Mouse (Mus musculus) hindbrain, embryonic 11.5 days (tissue): ENCODE measurements at regions not wholly inside any gene's neighbourhood (a gene's known extent, or its start where the extent isn't known, plus 50 kb on each side); places are given as distances from the start of the nearest gene placed in this dataset.

Experiments used
- ATAC-seq: fragments of 200-750 bp; cut with Nextera tagmentation; 2 replicates; pipeline ENCODE4 v1.8.0; 2017; ENCODE audit warnings: mild to moderate bottlenecking, moderate TSS enrichment, moderate library complexity; ENCODE audit not compliant: low FRiP score
- DNase-seq: peaks from one replicate; pipeline ENCODE4 v3.0.0-alpha.2; 2015; ENCODE audit warnings: low spot score
- H3K27ac ChIP-seq: fragments of 300-500 bp; sonication (generic); 2 replicates; pipeline ENCODE4 v1.5.1; 2014; ENCODE audit warnings: mild to moderate bottlenecking, low read depth, low read length
- H3K27me3 ChIP-seq: fragments of 300-500 bp; sonication (generic); 2 replicates; pipeline ENCODE4 v1.6.1; 2014; ENCODE audit warnings: mild to moderate bottlenecking, low read length, moderate library complexity, mixed read lengths; ENCODE audit not compliant: control insufficient read depth, insufficient read depth
- H3K36me3 ChIP-seq: fragments of 300-500 bp; sonication (generic); 2 replicates; pipeline ENCODE4 v1.6.1; 2014; ENCODE audit warnings: mild to moderate bottlenecking, low read length, moderate library complexity, mixed read lengths; ENCODE audit not compliant: control insufficient read depth, insufficient read depth
- H3K4me1 ChIP-seq: fragments of 300-500 bp; sonication (generic); replicated peaks from 2 replicates; pipeline ENCODE4 v1.6.1; 2014; ENCODE audit warnings: low read length, mixed read lengths; ENCODE audit not compliant: control insufficient read depth, insufficient read depth
- H3K4me2 ChIP-seq: fragments of 300-500 bp; sonication (generic); replicated peaks from 2 replicates; pipeline ENCODE4 v1.6.1; 2014; ENCODE audit warnings: mild to moderate bottlenecking, low read depth, low read length
- H3K4me3 ChIP-seq: fragments of 300-500 bp; sonication (generic); 2 replicates; pipeline ENCODE4 v1.5.1; 2014; ENCODE audit warnings: low read depth, low read length
- H3K9ac ChIP-seq: fragments of 300-500 bp; sonication (generic); 2 replicates; pipeline ENCODE4 v1.6.1; 2014; ENCODE audit warnings: low read depth, low read length
- H3K9me3 ChIP-seq: fragments of 300-500 bp; sonication (generic); 2 replicates; pipeline ENCODE4 v1.6.1; 2016; ENCODE audit warnings: low read length; ENCODE audit not compliant: control insufficient read depth
- WGBS: fragments of 180-500 bp; shearing (Covaris S2); extraction: QIAGEN DNeasy Blood & Tissue Kit; methylation state at CpG from one replicate; pipeline ENCODE4 v1.1.7; 2014; 5-methylcytosine and 5-hydroxymethylcytosine counted together

DNA sequence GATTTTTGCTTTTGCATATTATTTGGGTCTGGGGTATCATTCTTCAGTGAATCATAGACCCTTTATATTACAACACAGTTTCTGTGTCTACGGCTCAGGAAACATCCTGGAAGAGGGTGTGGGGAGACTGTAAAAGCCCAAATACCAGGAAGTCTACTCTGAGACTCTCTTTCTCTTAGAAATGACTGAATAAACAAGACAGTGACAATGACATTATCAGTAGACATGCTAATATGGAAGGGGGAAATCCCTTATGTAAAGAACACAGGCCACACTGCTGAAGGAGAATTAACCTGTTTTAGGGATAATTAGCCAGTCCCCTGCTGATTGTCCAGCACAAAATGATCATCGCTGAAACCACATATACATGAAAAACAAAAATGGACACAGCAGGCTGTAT is 88.5 kb upstream of the Rgs1 start:
- no peaks in the 10 kb centered on the region for H3K4me1 ChIP-seq
- WGBS = 94% methylated on average over 2 of the region's 2 CpGs
- ATAC-seq (no peak), DNase-seq (no peak)
- no peak overlapping the region for H3K4me2 ChIP-seq
- H3K9me3 ChIP-seq = no peaks in the 10 kb centered on the region
- no peak overlapping the region for H3K27ac ChIP-seq
- no peak overlapping the region for H3K9ac ChIP-seq
- no peak overlapping the region for H3K4me3 ChIP-seq
- H3K36me3 ChIP-seq = no peaks in the 10 kb centered on the region
- no peaks in the 10 kb centered on the region for H3K27me3 ChIP-seq

DNA sequence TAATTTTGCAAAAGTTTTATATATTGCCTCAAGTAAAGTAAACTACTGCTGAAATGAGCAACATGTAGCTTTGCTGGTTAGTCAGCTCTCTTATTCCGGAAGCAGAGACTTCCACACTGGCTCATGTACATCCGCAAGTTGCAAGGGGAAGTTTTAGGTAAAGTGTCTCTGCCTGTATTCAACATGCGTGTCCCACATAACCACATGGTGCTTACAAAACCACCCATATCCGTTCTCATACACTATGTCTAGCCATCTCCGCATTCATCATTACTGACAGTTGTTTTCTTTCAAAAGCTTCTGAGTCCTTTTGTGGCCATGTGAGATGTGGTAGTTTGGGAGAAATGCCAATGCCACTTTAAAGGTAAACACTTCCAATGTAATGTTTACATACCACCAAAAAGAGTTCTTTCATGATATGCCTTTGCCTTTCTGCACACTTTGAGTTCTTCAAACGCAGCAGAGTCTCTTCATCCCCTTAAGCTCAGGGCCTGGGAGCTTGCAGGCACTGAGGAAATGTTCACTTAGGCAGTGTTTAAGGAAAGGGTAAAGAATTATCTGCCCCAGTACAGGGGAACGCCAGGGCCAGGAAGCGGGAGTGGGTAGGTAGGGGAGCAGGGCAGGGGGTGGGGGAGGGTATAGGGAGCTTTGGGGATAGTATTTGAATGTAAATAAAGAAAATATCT is 81.5 kb upstream of the Rgs1 start:
- H3K9me3 ChIP-seq = no peaks in the 10 kb centered on the region
- DNase-seq (no peak), ATAC-seq (no peak)
- WGBS = 82% methylated on average over 8 of the region's 8 CpGs
- H3K27ac ChIP-seq = no peak overlapping the region
- H3K4me1 ChIP-seq = no peaks in the 10 kb centered on the region
- no peaks in the 10 kb centered on the region for H3K27me3 ChIP-seq
- no peak overlapping the region for H3K4me3 ChIP-seq
- H3K4me2 ChIP-seq = no peak overlapping the region
- H3K9ac ChIP-seq = no peak overlapping the region
- no peaks in the 10 kb centered on the region for H3K36me3 ChIP-seq

DNA sequence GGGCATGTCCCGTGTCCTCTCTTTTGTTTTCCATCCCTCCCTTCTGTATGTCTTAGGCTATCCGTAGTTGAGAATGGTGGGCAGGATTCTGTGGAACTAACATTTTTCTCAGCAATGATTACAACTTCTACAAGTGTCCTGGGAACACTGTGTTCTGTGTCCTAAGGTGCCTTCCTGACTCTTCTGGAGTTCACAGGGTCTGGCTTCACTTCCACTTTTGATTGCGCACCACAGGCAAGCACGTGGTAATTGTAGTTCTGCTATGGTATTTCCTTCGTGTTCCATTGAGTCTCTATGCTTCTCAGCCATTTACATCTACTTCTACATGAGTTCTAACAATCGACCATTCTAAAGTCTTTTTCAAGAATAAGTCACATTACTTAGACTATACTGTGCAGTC is 70.4 kb upstream of the Rgs1 start:
- Histone ChIP-seq H3K27me3 (no peaks in the 10 kb centered on the region), H3K4me3 (no peak overlapping the region), H3K36me3 (no peaks in the 10 kb centered on the region), H3K9me3 (no peaks in the 10 kb centered on the region), H3K9ac (no peak overlapping the region), H3K4me1 (no peaks in the 10 kb centered on the region), H3K4me2 (no peak overlapping the region), H3K27ac (no peak overlapping the region)
- 90% methylated on average over 6 of the region's 6 CpGs for WGBS
- DNase-seq = no peak
- no peak for ATAC-seq

DNA sequence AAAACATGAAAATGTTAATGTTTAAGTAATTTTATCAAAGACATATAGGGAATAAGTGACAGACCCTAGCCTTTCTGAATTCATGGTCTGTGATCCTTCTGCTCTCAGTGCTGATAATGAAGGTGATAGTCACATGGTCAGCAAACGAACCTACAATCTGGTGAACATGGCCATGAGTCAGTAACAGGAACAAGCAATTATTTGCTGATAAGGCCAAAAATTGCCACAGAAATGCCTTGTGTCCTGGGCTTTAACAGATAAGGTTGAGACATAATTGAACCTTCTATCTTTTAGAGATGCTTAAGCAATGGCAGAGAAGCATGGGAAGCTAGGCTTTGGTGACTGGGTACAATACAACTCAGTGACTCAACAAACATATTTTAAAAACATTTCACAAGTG is 69.2 kb upstream of the Rgs1 start:
- WGBS = 89% methylated on average over 1 of the region's 1 CpGs
- H3K9ac ChIP-seq = no peak overlapping the region
- no peak for ATAC-seq

DNA sequence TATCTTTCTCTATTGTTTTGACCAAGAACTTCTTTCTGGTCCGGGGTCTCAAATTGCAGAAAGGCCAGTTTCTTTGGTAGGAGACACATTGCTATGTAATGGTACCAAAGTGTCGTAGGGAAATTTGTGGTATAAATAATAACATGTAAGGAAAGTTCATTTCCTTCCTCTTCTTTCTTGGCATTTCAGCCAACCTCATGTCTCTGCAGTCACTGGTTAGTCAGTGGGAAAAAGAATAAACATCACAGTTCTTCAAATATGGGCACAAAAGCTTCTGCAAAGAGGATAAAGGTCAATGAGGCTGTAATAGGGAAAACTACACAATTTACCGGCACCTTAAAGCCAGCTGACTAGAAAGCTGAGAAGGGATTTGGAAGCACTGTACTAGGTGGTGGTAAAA is 68.5 kb upstream of the Rgs1 start:
- Histone ChIP-seq H3K4me1 (no peaks in the 10 kb centered on the region), H3K4me3 (no peak overlapping the region), H3K27ac (no peak overlapping the region), H3K9me3 (no peaks in the 10 kb centered on the region), H3K36me3 (no peaks in the 10 kb centered on the region), H3K9ac (no peak overlapping the region), H3K27me3 (no peaks in the 10 kb centered on the region), H3K4me2 (no peak overlapping the region)
- DNase-seq (no peak), ATAC-seq (no peak)
- 88% methylated on average over 3 of the region's 3 CpGs for WGBS

More for the DNA sequence above, 69.2 kb upstream of the Rgs1 start:
- Histone ChIP-seq H3K36me3 (no peaks in the 10 kb centered on the region), H3K4me2 (no peak overlapping the region), H3K27ac (no peak overlapping the region), H3K27me3 (no peaks in the 10 kb centered on the region), H3K9me3 (no peaks in the 10 kb centered on the region), H3K4me3 (no peak overlapping the region), H3K4me1 (no peaks in the 10 kb centered on the region)
- no peak for DNase-seq

DNA sequence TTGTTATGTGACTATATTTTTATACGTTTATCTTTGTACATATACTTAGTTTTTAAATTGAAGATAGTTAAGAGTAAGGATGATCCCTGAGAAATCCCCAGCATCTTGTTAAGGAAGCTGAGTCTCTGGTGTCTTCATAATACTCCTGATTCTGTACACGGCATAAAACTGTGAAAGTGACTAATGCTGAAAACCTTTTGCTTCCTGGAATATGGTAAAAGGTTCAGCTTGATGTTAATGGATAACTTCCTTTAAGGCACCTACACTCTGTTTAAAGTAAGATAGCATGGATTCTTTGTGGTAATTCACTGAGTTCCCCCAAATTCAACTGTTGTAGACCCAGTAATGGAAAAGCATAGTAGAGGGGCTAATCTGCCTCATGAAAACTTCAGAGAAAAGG is 67.2 kb upstream of the Rgs1 start:
- H3K27me3 ChIP-seq = no peaks in the 10 kb centered on the region
- 89% methylated on average over 2 of the region's 2 CpGs for WGBS
- ATAC-seq = no peak
- H3K27ac ChIP-seq = no peak overlapping the region
- no peak overlapping the region for H3K4me3 ChIP-seq
- H3K9ac ChIP-seq = no peak overlapping the region
- no peaks in the 10 kb centered on the region for H3K36me3 ChIP-seq
- H3K4me1 ChIP-seq = no peaks in the 10 kb centered on the region
- no peaks in the 10 kb centered on the region for H3K9me3 ChIP-seq
- no peak for DNase-seq
- no peak overlapping the region for H3K4me2 ChIP-seq

DNA sequence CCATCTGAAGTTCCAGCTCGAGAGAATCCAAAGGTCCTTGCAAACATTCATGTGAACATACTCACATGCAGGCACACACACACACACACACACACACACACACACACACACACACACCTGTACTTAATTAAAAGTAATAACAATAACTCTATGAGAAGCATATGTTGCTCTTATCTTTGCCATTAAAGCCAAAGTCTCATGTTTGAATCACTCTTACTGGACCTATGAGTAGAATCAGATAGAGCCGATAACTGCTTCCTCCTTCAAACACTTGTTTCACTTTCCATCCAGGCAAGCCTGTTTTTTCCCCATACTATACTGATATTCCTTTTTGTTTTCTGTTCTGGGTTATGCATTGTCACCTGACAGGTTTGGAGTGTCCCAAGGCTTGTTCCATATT is 65.3 kb upstream of the Rgs1 start:
- no peak overlapping the region for H3K27ac ChIP-seq
- no peaks in the 10 kb centered on the region for H3K36me3 ChIP-seq
- no peak overlapping the region for H3K4me2 ChIP-seq
- H3K4me1 ChIP-seq = no peaks in the 10 kb centered on the region
- H3K9me3 ChIP-seq = no peaks in the 10 kb centered on the region
- no peak for DNase-seq
- no peak overlapping the region for H3K4me3 ChIP-seq
- H3K27me3 ChIP-seq = no peaks in the 10 kb centered on the region
- no peak overlapping the region for H3K9ac ChIP-seq
- WGBS = 80% methylated on average over 2 of the region's 2 CpGs
- no peak for ATAC-seq

DNA sequence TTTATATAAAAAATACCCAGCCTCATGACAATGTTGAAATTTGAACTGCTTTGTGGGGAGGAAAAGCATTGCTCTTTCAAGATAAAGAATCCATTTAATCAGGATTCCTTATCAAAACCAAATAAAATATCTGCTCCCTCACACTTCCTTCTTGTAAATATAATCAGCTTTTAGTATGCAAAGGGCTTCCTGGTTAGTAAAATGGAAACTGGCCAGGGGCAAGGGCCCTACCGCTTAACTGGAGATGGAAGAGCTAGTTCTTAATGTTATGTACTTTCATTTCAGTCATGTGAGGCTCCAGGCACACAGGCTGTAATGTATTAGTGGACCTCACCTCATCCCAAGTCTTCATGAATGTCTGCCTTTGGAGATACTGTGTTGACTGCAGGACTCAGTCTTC is 64.3 kb upstream of the Rgs1 start:
- H3K4me1 ChIP-seq = no peaks in the 10 kb centered on the region
- H3K9me3 ChIP-seq = no peaks in the 10 kb centered on the region
- 97% methylated on average over 1 of the region's 1 CpGs for WGBS
- no peak overlapping the region for H3K4me3 ChIP-seq
- H3K27me3 ChIP-seq = no peaks in the 10 kb centered on the region
- no peak overlapping the region for H3K27ac ChIP-seq
- H3K4me2 ChIP-seq = no peak overlapping the region
- DNase-seq = no peak
- no peak for ATAC-seq
- H3K9ac ChIP-seq = no peak overlapping the region
- no peaks in the 10 kb centered on the region for H3K36me3 ChIP-seq

DNA sequence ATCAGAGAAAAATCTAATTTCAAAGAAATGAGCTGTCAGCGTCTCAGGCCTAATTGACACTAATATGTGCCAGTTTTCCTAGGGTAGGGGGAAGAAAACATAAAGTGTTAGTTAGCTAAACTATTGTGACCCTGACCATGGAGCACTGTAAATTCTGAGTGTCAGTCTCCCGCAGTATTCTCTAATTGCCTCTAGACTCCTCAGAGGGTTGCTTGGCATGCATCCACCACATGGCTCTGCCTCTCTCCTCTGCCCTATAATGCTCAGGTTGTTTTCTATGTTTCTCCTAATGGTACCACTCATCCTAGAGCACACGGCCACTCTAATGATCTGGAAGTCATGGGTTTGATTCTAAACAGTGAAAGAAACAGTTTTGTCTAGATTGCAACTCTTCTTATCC is 60.9 kb upstream of the Rgs1 start:
- Histone ChIP-seq H3K4me1 (no peaks in the 10 kb centered on the region), H3K4me3 (no peak overlapping the region), H3K27me3 (no peaks in the 10 kb centered on the region), H3K4me2 (no peak overlapping the region), H3K9me3 (no peaks in the 10 kb centered on the region), H3K36me3 (no peaks in the 10 kb centered on the region), H3K27ac (no peak overlapping the region), H3K9ac (no peak overlapping the region)
- ATAC-seq (no peak), DNase-seq (no peak)
- WGBS = 84% methylated on average over 3 of the region's 3 CpGs
